Mouse (Mus musculus) mouse trophoblast stem cell (cell line): ENCODE measurements around the gene Xpo5.

Experiments
- in situ Hi-C, 2 experiments: fragments of 300-500 bp; cut with MseI, MboI; formaldehyde crosslinking; loops; 2 replicates in 1 of 2; 3 replicates in 1 of 2; pipeline ENCODE4 v1.15.1; 2025

The Xpo5 gene

DNA sequence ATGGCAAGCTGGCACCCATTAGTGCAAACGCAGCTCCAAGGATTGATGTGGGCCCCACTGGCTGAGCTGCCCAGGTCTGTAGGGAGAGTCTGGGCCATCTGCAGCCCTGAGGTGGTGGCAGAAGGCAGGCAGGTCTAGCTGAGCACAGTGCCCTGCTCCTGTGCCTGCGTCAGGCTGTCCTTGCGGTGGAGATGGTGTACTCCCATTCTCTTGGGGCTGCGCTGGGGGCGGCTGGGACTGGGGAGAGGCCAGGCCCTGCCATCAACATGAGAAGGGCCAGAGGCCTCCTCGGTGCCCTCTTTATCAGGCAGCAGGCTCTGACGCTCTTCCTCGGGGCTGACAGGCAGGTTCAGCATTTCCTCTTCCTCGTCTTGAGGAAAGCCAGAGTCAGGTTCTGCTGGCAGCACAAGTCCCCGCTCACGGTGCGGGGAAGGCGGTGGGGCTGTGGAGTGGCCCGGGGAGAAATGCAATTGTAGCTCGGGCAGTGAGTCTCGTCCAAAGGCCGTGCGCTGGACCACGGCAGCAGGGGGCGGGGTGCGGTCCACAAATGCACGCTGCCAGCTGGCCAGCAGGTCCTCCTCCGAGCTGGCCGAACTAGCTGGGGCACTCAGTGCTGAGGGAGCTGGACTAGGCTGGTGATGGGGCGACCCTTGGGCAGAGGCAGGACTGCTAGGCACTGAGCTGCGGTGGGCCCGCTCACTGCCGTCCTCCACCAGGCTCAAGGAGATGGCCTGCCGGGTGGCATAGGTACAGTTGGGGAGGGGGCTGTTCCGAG is 55.9 kb downstream of the Xpo5 start:
- in situ Hi-C loops, result no loop called here

DNA sequence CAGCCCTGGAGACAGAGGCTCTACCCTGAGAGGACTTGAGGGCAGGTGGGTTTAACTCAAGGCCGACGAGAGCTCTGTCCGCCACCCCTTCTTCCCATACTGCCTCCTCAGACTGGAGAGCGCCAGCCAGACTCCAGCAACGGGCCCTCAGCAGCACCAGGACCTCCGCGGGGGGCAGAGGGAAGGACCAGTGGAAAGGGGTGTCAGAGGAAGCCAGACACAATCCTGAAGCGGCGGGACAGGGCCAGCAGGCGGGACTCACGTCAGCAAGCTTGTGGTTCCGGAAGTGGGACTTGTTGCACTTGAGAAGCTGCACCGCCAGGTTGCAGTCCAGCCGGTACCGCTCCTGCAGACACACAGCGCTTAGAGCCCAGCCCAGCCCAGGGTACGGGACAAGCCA is 57.1 kb downstream of the Xpo5 start:
- in situ Hi-C loops, result loop anchor here in 1 of 2 experiments (5.0 kb wide), 1 partner anchor 38 kb away; the partner anchor contains the start of gene Dlk2

DNA sequence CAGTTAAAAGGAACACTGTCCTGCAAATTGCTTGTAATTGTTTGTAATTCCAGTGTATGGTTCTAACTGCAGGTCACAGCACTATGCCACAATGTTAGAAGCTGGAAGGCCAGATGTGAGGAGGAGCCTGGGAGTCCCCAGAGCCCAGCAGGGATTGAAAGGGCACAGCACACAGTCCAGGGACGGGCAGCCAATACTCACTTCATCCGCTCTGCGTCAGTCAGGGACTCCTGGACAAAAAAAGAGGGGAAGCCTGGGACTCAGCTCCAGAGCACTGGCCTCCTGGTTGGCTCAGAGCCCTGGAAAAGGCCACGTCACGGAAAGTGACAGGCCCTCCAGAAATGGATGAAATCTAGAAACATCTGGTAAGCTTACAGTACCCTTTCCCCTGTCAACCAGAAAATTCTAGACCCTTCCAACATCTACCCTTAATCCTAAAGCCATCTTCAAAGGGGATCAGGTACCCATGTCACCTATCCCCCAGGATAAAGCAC is 59.7 kb downstream of the Xpo5 start:
- in situ Hi-C loops, result loop anchor here in 1 of 2 experiments (5.0 kb wide), 1 partner anchor 35 kb away; the partner anchor contains the start of gene Dlk2

DNA sequence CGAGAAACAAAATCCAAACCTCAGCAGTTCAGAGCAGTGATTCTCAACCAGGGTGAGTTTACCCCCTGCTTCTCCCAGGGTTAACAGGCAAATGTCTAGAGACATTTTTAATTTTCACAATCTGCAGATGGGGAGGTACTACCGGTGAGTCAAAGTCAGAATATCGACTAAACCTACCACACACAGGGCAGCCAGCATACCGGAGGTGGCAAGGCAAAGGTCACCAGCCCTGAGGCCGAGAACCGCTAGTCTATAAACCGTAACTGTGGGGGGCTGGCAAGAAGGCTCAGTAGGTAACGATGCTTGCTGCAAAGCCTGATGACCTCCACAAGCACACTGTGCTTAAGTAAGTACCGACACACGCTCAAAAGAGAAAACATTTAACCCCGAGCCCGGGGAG is 62.9 kb downstream of the Xpo5 start:
- in situ Hi-C loops, result no loop called here

DNA sequence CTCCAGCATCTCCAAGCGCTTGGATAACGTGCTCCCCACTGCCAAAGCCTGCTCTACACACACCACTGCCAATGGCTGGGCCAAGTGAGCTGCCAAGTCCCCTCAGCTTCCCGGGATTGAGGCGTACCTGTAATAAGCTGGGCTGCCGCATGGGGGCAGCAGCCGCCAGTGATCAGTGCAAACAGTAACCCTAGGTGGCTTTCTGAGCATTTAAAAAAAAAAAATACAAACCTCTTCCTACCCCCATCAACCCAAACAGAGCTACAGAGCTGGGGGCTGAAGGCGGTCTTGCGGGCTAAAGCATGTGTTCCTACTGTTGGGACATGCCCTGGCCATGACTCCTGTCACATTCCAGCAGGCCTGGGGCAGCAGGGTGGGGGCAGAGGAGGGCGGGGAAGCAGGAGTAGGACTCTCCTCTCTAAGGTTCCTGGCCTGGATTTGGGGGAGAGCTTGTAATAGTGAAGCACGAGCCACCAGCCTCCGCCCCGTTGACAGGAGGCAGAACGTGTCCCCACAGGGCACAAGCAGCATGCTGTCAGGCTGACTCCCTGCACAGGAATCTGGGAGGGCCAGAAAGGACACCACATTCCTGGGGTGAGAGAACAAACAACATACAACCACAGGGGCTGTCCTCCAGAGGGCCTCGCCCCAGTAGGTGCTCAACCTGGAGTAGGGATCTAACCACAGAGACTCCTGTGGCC is 63.5 kb downstream of the Xpo5 start:
- in situ Hi-C loops, result no loop called here

DNA sequence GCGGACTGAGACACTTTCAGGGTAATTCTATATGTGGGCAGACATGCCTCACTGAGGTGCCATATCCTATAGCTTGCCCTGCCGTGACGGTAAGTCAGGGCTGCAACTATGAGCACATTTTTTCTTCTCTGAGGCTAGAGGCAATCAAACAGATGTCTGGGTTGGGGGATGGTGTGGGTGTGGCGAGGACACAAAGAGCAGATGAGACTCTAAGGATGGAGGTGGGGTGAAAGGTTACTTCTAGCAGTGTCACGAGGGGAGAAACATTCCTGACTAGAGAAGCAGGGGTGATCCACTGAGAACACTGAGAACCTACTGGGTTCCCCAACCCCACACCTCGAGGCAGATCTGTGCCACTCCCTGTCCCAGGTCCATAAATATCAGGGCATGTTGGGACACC is 64.4 kb downstream of the Xpo5 start:
- in situ Hi-C loops, result no loop called here

DNA sequence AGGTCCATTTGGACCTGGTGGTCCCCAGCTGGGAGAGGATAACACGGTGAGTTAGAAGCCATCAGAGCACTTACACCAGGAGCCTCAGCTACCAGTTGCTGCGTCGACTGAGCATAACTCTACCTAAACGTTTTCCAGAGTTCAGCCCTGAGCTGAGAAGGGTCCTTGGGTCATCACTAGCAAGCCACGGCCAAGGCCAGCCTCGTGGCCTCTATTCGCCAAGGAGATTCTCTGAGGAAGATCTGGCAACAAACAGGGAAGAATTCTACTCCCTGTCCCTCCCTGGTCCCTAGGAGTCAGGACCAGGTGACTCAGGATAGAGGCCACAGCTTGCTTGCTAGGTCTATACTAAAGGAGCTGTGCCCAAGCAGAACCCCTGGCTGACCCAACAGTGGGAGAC is 64.9 kb downstream of the Xpo5 start:
- in situ Hi-C loops, result no loop called here

DNA sequence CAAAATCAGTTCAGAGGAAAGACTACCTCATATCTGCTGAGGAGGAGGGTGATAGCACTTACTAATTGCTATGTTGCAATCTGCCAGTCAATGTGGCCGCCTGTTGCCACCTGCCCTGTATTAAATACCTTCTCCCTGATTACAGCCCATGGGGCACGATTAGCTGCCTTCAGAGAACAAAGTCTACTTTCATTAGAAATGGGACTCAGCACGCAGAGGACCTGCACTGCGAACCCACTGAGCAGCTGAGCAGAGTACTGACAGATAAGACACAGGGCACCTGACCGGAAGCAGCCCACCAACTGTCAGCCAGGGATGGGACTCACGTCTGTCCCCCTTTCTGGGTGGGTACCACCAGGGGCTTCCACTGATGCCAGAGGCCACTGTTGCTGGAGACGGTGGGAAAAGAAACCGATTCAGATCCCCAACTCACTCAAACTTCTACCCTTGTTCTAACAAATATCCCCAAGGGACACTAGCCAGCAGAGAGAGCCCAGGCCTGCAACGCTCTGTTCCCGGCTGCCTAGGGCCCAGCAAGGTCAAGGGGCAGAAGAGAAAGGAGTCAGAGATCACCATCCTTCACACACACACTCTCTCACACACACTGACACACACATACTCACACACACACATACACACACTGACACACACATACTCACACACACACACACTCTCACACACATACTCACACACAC is 65.6 kb downstream of the Xpo5 start:
- in situ Hi-C loops, result no loop called here

DNA sequence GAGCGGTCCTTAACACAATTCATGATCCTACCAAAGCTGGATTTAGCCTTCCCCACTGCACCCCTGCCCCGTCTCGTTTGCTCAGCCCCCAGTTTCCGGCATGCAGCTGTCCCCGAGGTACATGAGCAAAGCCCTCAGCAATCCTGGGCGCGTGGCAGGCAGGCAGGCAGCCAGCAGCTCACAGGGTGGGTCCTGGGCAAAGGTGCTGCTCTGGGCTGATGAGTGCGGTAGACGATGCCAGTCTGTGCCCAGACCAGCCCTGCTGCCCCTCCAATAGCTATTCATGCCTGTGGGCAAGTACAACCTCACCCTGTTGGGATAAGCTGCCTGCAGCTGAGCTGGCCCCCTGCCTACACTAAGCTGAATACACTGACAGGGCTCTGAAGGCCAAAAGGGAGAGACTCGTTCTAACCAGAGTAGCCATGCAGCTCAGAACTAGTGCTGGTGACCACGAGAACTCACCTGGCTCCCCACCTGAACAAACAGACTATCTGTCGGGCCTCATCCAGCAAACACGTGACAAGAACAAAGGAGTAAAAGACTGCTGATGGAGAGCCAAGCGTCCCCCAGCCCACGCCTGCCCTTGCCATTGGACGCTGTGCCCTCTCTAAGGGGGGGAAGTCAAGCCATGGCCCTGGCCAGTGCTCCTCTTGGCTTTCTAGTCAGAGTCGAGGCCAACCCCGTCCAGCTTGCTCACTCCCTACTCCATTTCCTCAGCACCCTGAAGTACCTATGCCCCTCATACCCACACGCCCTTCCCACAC is 67.4 kb downstream of the Xpo5 start:
- in situ Hi-C loops, result no loop called here

DNA sequence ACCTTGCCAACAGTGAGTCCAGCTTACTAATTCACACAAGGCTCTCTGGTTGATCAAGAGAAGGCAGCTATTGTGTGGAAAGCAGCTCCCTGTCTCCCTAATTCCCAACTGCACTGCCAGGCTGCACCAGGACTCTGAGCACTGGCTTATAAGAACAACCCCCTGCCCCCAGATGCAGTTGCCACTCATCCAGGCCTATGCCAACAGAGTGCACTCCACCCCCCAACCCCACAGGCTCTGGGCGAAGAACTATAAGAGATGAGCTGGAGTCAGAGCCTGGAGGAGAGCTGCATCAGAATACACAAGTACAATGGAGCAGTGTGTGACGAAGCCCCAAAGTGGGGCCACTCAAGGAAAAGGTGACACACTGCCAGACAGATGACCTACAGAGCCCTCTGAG is 69.5 kb downstream of the Xpo5 start:
- in situ Hi-C loops, result no loop called here

DNA sequence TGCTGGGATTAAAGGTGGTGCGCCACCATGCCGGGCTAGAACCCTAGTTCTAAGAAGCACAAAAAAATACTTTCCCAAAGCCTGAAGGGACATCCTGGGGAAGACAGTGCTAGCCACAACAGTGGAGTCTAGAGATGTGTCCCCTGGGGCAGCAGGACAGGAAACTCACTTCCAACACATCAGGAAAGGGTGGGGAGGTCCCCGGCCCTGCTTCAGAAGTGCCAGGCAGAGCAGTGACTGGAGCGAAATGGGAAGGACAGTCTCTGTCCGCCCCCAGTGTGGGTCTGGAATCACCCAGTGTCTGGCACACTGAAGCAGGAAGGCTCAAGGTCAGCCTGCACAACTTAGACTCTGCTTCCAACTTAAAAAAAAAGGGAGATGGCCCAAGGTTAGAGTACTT is 70.1 kb downstream of the Xpo5 start:
- in situ Hi-C loops, result no loop called here

DNA sequence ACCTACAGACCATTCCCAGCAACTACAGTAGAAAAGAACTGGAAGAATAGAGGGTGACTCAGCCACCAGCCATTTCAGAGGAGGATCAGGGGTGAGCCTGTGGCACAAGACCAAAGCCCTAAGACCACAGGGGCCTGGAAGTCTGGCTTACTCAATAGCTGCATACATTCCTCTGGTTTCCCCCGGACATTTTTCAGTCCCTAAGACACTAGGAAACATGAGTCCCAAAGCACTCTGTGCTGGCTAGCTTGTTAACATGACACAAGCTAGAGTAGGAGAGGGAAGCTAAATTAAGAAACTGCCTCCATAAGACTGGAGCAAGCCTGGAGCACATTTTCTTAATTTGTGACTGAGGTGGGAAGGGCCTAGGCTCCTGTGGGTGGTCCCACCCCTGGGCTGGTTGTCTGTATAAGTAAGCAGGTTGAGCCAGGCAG is 71.2 kb downstream of the Xpo5 start:
- in situ Hi-C loops, result no loop called here

DNA sequence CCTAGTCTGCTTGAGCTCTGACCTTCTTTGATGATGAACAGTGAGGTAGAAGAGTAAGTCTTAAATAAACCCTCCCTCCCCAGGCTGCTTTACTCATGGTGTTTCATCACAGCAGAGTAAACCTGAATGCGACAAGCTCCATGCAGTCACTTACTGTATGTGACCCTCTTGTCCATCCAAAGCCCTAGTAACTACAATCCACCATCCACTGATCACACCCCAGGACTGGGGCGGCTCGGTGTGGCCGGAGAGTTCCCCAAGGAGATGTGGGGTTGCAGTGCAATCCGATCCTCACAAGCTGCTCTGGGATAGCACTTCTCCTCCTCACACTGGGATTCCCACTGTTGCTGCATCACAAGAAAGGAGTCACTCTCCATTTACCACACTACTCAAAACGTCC is 71.9 kb downstream of the Xpo5 start:
- in situ Hi-C loops, result no loop called here

DNA sequence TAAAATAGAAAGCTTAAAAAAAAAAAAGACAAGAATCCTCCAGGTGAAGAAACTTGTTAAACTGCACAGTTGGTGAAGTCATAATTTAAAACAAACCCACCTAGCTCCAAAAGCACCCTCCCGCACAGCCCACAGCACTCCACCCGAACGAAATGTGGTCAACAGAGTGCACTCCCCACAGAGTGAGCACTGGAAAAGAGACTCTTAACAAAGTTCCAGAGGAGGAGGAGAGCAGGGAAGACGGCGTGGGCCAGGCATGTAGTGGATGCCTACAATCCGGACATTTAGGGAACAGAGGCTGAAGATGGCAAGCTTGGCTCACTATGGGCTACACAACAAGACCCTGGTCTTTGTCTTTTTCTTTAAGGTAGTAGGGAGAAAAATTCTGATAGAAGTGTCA is 72.5 kb downstream of the Xpo5 start:
- in situ Hi-C loops, result no loop called here

DNA sequence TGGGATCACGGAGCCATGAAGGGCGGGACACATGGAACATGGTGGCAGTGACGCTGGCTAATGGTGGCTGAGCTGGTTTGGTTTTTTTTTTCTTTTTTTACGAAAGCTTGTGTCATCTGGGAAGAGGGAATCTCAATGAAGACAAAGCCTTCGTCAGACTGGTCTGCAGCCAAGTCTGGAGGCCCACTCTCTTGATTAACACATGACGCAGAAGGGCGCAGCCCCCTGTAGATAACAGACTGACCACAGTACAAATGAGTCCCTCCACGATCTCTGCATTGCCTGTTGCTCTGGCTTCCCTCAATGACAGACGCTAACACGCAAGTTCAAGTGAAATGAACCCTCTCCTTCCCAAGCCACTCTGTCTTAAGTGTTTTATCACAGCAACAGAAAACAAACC is 72.9 kb downstream of the Xpo5 start:
- in situ Hi-C loops, result no loop called here

DNA sequence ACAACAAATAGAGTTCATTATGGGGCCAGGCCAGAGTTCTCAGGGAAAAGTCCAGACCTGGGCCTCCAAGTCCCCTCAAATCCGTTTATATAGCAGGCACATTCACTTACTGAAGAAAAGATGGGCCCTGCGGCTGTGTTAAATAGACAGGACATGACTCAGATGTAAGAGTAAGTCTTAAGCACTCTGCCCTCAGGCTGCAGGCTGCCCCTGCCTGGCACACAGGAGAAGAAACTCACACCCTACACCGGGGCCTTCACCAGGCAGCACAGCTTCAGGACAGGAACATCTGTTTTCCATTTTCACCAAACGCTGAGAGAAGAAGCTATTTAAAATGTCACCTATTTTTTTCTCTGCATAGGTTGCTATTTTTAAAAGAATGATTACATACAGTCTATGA is 75.0 kb downstream of the Xpo5 start:
- in situ Hi-C loops, result no loop called here

DNA sequence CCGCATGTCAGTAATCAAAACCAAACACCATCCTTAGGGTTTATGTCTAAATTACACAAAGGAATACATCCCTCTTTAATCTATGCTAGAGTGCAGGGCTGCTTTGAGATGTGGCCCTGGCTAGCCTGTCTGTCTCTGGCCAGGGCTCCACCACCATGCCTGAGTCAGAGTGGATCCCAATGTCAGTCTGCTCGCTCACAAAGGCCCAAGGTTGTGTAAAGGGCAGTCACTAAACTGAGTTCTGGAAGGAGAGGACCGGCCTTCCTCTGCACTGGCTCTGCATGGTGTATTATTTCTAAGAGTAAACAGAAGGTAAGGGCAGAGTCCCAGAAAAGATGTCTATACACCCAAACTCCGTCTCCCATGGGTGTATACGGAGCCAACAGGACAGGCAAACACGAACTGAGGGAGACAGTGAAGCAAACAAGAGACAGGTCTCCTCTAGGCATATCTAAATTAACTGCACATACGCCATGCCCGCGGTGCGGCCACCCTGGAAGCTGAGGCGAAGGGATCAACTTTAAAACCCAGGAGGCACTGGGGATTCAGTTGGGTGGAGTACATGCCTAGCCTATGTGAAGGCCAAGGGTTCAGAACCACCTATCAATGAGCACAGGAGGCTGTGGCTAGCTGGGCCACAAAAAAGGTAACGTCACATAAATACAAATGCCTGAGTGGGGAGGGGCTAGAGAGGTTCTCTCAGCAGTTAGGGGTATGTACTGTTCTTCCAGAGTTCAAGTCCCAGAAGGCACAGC is 75.6 kb downstream of the Xpo5 start:
- in situ Hi-C loops, result no loop called here

DNA sequence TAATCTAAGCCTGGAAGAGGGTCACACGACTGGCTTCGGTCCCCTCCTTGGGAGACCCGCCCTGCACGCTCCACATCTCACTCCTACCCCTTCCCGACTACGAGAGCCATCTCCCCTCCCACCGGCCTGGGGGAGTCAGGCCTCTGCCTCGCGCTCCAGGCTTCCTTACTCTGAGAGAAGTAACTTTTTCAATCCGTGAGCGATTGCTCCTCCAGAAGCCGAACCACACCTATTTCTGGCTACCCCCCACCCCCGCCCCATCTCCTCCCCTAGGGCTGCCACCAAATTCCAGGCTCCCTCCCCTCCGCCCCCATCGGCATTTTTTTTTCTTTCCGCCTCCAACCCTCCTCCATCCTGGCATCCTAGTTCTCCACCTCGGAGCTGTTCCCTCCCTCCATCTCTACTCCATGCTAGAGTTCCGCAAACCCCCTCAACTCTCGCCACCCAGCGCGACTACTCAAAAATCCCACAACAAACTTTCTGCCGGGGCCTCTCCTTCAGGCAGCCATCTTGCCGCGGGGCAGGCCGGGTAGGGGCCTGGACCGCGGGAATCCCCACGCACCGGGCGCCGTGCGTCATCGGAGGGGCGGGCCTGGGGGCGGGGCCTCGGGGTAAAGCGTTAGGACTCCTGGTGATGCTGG is 80.0 kb downstream of the Xpo5 start, which contains the start of gene Tjap1:
Gene Tjap1 (minus strand): TSS at position 544 of the 641 bp plus-strand sequence.
- in situ Hi-C loops, result no loop called here

DNA sequence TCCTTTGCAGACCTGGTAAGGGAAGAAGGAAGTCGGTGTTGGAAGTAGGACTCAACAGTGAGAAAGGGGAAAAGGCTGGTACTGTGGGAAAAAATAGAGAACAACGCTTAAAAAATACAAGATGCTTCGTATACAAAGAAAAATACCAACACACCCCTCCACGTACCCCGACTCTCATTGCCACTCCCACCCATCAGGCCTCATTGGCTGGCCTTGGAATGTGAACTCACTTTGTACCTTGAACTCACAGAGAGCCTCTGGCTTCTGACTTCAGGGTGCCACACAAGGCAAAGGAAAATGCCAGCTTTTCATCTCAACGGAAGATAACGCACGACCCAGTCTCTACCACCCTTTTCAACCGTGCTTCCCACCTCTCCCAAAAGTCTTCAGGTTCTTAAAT is 80.6 kb downstream of the Xpo5 start:
- in situ Hi-C loops, result no loop called here

DNA sequence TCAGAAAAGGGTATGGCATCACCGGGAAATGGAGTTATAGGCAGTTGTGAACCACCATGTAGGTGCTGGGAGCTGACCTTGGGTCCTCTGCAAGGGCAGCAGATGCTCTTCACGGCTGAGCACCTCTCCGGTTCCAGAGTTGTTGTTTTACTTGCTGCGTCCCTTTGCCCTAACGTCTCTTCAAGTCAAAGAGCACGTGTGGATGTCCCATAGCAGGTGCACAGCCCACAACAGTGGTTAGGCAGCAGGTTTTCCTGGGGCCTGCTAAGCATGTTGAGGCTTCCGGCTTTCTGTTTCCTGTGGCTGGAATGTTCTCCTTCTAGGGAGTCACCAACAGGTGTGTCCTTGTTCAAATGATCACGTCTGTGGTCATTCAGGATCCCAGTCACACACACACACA is 81.3 kb downstream of the Xpo5 start:
- in situ Hi-C loops, result no loop called here
